Mouse (Mus musculus) thymus, postnatal 10 days (tissue): ENCODE measurements around the gene Hivep3.

Source experiments
- DNase-seq, 2 experiments: peaks; one replicate each; pipeline ENCODE4 v3.0.0; 2021; ENCODE audit warnings: low spot score in 2 of 2

Hivep3 gene

DNA sequence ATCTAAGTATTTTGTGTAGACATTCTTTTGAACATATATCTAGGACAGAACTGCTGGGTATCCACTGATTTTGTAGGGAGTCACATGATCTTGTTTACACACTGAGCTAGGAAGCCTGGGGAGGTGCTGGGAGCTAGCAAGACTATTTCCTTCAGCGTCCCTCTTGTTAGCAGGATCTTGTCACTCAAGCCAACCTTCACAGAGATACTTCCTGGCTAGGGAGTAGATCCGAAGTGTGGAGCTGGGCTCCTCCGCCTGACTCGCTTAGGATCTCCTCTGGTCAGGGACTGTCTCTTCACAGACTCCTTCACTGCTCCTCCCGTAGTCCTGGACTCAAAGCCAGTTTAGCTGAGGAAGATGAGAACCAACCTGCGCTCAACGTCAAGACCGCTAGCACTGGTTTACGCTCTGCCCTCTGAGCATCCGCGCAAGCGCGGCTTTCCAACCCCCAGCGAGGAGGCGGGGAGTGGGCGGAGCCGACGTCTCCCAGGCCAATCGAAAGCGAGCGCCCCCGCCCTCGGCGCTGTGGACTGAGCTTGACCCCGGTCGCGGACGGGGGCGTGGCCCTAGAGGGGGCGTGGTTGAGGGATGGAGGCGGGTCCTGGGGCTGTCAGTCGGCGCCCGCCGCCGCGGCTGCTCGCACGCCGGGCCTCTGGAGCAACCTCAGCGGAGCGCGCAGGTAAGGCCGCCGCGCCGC, at the start of gene Hivep3:
Hivep3 (plus strand) TSS at position 601 of the 697 bp plus-strand sequence.
- DNase-seq, result peak; percentile 100

GRCm38 (mm10) chr4:119685746-119686145, 47.8 kb upstream of the Hivep3 start:
- no peak for DNase-seq

DNA sequence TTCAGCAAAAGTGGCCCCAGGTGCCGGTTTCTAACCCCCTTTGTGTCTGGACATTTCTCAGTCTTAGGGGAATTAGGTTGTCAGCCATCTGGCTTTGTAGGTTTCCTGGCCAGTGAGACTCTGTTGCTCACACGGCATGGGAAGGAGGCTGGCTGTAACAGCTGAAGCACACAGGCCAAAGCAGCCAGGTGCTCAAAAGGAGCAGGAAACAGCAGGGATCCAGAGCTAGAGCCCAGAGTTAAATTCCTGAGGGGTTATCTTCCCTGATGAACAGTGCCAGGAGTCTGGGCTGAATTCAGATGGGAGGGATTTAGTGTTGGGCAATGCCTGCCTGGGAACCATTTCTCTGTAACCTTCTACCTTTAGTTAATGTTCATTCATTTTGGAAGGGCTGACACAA, 35.2 kb upstream of the Hivep3 start:
- DNase-seq, result no peak

GRCm38 (mm10) chr4:119701269-119701954, 32.2 kb upstream of the Hivep3 start:
- no peak for DNase-seq

GRCm38 (mm10) chr4:119703965-119704364, 29.6 kb upstream of the Hivep3 start:
- DNase-seq, result no peak

GRCm38 (mm10) chr4:119707326-119707725, 26.3 kb upstream of the Hivep3 start:
- DNase-seq, result no peak

GRCm38 (mm10) chr4:119707751-119708150, 25.8 kb upstream of the Hivep3 start:
- DNase-seq, result no peak

GRCm38 (mm10) chr4:119710208-119710607, 23.4 kb upstream of the Hivep3 start:
- no peak for DNase-seq

DNA sequence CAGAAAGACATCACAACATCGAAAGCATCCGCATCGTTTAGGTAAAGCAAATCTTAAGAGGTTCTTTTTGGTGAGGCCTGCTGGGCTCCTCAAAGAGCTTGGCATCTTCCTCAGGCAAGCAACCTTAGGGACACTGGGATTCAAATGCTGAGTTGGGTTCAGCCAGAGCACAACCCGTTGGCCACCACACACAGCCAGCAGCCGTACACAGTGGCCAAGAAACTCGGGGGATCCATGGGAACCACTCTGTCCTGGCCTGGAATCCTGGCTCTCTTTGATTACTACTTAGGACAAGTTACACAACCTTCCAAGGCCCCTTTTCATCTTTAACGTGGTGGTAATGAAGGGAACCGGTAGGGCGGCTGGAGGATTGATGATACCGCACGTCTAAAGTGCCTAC, 16.1 kb upstream of the Hivep3 start:
- DNase-seq, result no peak

DNA sequence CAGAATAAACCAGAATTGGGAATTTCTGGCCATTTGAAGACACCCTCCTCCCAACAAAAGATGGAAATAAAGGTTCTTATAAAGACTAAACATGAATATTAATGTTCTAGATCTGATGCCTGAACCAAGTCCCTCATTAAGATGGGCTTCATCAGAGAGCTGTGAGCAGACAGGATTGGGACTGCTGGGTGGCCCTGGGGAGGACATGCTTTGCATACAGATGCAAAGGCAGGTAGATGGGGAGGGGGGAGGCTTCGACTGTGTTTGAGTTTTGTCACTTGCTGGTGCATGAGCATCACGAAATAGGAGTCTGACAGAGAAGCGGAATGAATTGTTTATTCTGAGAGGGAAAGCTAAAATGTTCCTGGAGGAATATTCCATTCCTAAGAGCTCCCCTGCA, 12.1 kb upstream of the Hivep3 start:
- no peak for DNase-seq

DNA sequence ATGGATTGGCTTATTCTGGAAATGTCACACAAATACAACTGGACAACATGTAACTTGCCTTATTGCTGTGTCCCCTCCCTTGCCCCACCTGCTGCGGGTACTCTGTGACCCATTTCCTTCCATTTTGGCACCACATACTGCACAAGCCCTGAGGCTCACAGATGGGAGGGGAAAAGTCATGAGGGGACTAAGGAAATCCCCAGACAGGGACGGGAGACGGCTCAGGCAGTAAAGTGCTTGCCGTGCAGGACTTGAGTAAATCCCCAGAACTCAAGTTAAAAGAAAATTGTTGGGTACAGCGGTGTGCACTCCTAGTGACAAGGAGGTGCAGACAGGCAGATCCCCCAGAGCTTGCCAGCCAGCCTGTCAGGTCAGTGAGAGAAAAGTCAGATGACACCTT, 7.5 kb upstream of the Hivep3 start:
- DNase-seq, result no peak

GRCm38 (mm10) chr4:119727871-119728270, 5.7 kb upstream of the Hivep3 start:
- DNase-seq, result no peak

DNA sequence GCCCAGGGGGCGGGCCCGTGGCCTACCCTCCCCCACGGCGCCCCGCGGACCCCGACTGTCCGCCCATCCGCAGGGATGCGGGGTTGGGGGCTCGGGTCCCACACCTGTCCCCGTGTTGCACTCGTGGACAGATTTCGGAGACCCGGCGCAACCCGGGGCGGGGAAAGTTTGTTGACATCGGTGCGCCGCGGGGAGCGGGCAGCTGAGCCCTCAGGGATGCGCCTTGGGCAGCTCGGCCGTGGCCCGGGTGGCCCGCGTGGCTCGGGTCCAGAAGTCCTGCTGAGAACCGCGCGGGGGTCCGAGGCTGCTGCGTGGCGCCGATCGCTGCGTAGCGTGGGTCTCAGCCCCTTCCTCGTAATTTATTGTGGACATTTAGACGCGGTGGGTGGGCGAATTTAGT, 358 bp downstream of the Hivep3 start:
- DNase-seq, result no peak

- no peak for DNase-seq
These were observed 768 bp downstream of the Hivep3 start for GRCm38 (mm10) chr4:119734352-119734751.

DNA sequence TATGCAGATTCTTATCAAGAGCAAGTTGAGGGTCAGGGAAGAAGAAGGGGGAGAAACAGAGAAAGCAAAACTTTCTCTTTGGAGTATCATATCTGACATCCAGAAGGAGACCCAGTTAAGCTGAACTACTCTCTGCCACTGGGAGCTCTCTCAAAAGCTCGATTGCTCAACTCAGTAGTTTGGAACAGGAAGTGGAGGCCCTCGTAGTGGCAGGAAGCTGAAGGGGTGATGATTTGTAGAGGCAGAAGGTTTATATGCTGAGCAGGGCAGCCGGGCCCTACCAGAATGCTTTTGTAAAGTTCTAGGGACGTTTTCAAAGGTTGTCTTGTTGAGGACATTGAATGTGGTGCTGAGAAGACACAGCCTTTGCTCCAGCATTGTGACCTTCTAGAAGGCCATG, 5.1 kb downstream of the Hivep3 start:
- DNase-seq, result peak; percentile 37 to 53

DNA sequence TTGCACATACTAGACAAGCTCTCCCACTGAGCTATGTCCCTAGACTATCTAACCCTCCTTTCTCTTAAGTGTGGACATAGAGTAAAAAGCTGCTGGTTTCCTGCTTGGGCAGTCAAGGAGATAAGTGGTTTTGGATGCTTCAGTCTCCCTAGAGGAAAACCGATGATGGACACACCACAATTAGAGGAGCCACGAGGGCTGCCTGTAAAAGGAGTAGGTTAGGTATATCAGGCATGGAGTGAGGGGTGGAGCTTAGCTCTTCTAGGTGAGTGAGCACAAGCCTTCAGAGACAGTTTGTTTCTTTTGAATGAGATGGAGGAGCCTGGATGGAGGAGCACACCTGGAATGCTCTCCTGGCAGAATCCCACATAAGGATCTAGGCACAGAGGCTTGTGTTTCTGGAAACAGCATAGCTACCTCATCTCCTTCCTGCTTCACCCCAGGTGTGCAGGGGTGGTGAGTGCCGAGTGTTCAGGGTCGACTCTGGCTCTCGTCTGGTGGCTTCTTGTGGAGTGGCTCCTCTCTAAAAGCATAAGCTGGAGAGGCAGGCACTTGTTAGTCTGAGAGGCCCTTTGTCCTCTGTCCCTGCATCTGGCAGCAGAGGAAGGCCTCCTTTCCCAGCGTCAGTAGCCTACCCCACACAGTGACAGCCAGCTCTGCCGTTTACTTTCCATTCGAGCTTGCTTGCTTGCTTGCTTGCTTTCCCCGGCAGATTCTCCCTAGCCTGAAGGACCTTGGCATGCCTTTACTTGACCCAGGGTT, 5.9 kb downstream of the Hivep3 start:
- no peak for DNase-seq

DNA sequence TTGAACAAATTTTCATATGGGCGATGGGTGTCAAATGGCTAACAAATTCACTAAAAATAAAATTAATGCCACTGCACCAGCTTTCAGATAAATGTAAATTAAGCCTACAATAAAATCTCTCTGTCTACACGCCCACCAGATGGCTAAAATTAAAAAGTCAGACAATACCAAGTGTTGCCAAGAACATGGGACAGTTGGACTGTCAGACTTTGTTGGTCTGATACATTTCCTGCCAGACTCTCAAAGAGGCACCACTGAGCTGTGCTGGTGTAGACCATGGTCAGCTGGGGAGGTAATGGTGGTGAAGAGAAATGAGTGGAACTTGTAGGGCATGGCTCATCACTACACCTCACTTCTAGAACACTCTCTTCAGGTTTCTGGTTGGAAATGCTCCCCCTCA, 14.8 kb downstream of the Hivep3 start:
- DNase-seq, result no peak

DNA sequence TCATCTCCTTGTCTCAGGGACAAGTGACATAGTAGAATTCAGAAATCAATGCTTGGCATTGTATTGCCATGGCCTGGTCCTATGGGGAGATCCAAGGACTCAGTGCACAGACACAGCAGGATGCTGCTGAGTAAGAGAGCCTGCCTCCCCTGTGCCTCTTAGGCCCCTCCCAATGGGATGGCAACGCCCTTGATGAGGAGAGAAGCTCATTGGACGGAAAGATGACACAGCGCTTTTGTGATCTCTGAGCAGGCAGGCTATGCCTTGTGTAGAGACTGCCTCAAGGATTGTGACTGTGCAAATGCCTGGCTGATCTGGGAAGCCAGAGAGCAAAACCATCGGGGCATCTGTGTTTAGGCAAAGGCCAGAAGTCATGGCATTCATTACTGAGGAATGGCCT, 16.6 kb downstream of the Hivep3 start:
- no peak for DNase-seq

- no peak for DNase-seq
These were observed 17.2 kb downstream of the Hivep3 start for GRCm38 (mm10) chr4:119750681-119751211.

DNA sequence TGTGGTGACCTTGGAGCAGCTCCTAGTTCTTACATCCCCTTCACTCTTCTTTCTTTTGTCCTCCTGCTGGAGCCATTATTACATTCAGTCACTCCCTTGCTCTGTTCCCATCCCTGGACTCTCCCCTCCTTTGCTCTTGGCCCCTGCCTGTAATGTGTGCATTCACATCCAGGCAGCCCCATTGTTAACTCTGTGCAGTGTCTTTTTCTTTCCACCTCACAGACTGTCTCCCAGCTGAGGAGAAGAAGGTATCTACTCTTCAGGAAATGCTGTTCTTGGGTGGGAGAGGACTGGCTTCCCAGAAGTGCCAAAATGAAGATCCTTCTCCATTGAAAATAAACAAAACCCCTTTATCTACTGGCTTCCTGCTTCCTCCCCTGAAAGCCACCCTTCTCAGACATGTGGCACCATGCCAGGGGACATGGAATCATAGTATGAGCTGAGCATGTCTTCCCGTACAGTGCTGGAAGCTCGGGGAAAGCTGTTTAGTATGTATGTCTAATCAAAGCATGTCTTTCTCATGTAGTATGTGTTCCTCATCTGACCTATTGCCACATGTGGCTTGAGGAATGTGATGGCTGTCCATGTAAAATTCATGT, 17.9 kb downstream of the Hivep3 start:
- DNase-seq, result no peak

GRCm38 (mm10) chr4:119759574-119760233, 26.1 kb downstream of the Hivep3 start:
- no peak for DNase-seq

DNA sequence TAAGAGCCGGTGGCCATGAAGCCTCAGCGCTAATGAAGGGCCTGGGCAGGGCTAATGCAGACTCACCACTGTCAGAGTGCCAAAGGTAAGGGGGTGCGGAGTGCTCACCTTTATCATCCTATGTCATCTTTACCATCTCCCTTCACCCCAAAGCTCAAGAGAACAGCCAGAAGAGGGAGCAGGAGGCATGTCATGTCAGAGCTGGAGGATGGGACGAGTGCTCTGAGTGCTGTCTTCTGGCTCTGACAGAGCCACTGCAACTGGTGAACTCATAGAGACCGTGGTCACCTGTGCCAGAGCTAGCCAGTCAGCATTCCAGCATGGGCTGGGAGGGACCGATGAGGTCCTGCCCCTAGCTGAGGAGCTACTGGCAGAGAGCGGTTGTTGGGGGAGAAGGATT, 27.2 kb downstream of the Hivep3 start:
- DNase-seq, result no peak
